Mouse (Mus musculus) kidney, embryonic 16.5 days (tissue): ENCODE results near the gene Lgals3bp. TPM values are rescaled to one million over a fixed set of nuclear protein-coding genes. Genes with fewer than 3 reads are reported as not detected.

ENCODE experiments used
- ATAC-seq: fragments of 200-750 bp; cut with Nextera tagmentation; 2 replicates; pipeline ENCODE4 v1.8.0; 2017; ENCODE audit warnings: moderate TSS enrichment; ENCODE audit not compliant: low FRiP score, low TSS enrichment
- H3K27ac ChIP-seq: fragments of 300-500 bp; sonication (generic); 2 replicates; pipeline ENCODE4 v1.5.1; 2014; ENCODE audit warnings: low read length
- H3K27me3 ChIP-seq: fragments of 300-500 bp; sonication (generic); 2 replicates; pipeline ENCODE4 v1.6.1; 2014; ENCODE audit warnings: low read length, control low read depth, mixed read lengths; ENCODE audit not compliant: insufficient read depth
- H3K36me3 ChIP-seq: fragments of 300-500 bp; sonication (generic); 2 replicates; pipeline ENCODE4 v1.6.1; 2014; ENCODE audit warnings: low read length, control low read depth, mixed read lengths; ENCODE audit not compliant: insufficient read depth
- H3K4me1 ChIP-seq: fragments of 300-500 bp; sonication (generic); 2 replicates; pipeline ENCODE4 v1.6.1; 2014; ENCODE audit warnings: low read length, control low read depth, mixed read lengths; ENCODE audit not compliant: insufficient read depth
- H3K4me2 ChIP-seq: fragments of 300-500 bp; sonication (generic); replicated peaks from 2 replicates; pipeline ENCODE4 v1.6.1; 2014; ENCODE audit warnings: low read depth, low read length
- H3K4me3 ChIP-seq: fragments of 300-500 bp; sonication (generic); 2 replicates; pipeline ENCODE4 v1.5.1; 2014; ENCODE audit warnings: mild to moderate bottlenecking, low read length
- H3K9ac ChIP-seq: fragments of 300-500 bp; sonication (generic); replicated peaks from 2 replicates; pipeline ENCODE4 v1.6.1; 2014; ENCODE audit warnings: low read length
- H3K9me3 ChIP-seq: fragments of 300-500 bp; sonication (generic); 2 replicates; pipeline ENCODE4 v1.6.1; 2016; ENCODE audit warnings: low read length, control low read depth
- WGBS: fragments of 180-500 bp; shearing (Covaris S2); extraction: QIAGEN DNeasy Blood & Tissue Kit; methylation state at CpG from one replicate; pipeline ENCODE4 v1.1.7; 2014; 5-methylcytosine and 5-hydroxymethylcytosine counted together
- polyA plus RNA-seq: library from polyadenylated mRNA; unstranded; fragments of >200 nt; fragmentation: Nextera tagmentation; extraction: Ambion mirVana; gene quantifications from 2 replicates; pipeline ENCODE4 v1.2.1, GENCODE M21; 2015

The Lgals3bp gene
- polyA plus RNA-seq, 1 experiment from 2014 or later: 14.9 TPM

DNA sequence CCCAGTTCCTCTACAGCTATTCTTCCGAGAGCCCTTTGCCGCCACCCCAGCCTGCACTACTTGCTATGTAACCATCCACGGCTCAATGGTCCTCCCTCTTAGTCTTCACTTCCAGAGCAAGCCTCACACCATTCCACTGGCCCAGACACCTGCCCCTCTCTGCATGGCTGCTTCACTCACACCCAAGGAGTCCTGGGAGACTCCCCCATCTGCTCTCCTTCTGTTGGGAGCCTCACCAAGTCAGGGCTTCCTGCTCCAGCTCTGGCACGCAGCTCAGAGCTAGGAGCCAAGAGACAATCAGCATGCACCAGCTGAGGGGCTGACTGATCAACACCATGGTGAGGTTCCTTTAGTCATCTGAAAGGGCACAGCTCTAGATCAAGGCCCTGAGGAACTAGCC, 11.2 kb upstream of the Lgals3bp start:
- Histone ChIP-seq H3K4me1 (peaks cover 61% of the 10 kb centered on the region), H3K9ac (no peak overlapping the region), H3K27me3 (no peaks in the 10 kb centered on the region), H3K36me3 (peaks cover 47% of the 10 kb centered on the region), H3K27ac (no peak overlapping the region), H3K9me3 (no peaks in the 10 kb centered on the region), H3K4me2 (no peak overlapping the region), H3K4me3 (no peak overlapping the region)
- 84% methylated on average over 4 of the region's 4 CpGs for WGBS
- ATAC-seq: no peak

GRCm38 (mm10) chr11:118412601-118413000, 10.7 kb upstream of the Lgals3bp start:
- Histone ChIP-seq H3K36me3 (peaks cover 51% of the 10 kb centered on the region), H3K4me2 (no peak overlapping the region), H3K27me3 (no peaks in the 10 kb centered on the region), H3K9ac (no peak overlapping the region), H3K27ac (no peak overlapping the region), H3K9me3 (no peaks in the 10 kb centered on the region), H3K4me3 (no peak overlapping the region), H3K4me1 (peaks cover 57% of the 10 kb centered on the region)
- WGBS: 75% methylated on average over 2 of the region's 2 CpGs
- no peak for ATAC-seq

- Histone ChIP-seq H3K4me3 (no peak overlapping the region), H3K4me2 (no peak overlapping the region), H3K27me3 (no peaks in the 10 kb centered on the region), H3K9me3 (no peaks in the 10 kb centered on the region), H3K36me3 (peaks cover 64% of the 10 kb centered on the region), H3K9ac (peak overlapping the region; percentile 22; the same call in 1 of the 2 replicates), H3K4me1 (peaks cover 48% of the 10 kb centered on the region), H3K27ac (peak overlapping the region; percentile 79)
- ATAC-seq: peak; percentile 69
- WGBS: 45% methylated on average over 8 of the region's 8 CpGs
Measured at GRCm38 (mm10) chr11:118411271-118411670, 9.4 kb upstream of the Lgals3bp start.

GRCm38 (mm10) chr11:118410479-118410878, 8.6 kb upstream of the Lgals3bp start:
- Histone ChIP-seq H3K9ac (no peak overlapping the region), H3K27ac (peak overlapping the region; percentile 45; the same call in 1 of the 2 replicates), H3K4me3 (no peak overlapping the region), H3K4me1 (peaks cover 45% of the 10 kb centered on the region), H3K27me3 (no peaks in the 10 kb centered on the region), H3K9me3 (no peaks in the 10 kb centered on the region), H3K4me2 (no peak overlapping the region), H3K36me3 (peaks cover 62% of the 10 kb centered on the region)
- no peak for ATAC-seq
- WGBS: 60% methylated on average over 10 of the region's 10 CpGs

DNA sequence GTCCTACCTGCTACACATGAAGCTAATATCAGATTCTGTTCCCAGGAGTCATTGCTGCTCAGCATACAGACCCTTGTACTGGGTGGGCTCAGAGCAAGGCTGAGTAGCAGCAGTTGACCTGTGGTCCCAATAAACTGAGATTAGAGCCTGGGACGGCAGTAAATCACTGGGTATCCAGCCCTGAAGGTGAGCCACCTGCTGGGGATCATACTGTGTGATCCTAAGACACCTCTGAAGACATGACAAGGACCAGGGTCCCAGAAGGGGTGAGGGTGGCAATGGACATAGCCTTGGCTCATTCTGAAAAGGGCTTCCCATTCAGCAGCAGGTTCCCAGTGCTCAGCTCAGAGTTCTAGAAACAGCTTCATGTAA, 8.2 kb upstream of the Lgals3bp start:
- no peak overlapping the region for H3K27ac ChIP-seq
- no peak overlapping the region for H3K4me2 ChIP-seq
- H3K9me3 ChIP-seq: no peaks in the 10 kb centered on the region
- H3K9ac ChIP-seq: no peak overlapping the region
- WGBS: 70% methylated on average over 1 of the region's 1 CpGs
- peaks cover 45% of the 10 kb centered on the region for H3K4me1 ChIP-seq
- H3K4me3 ChIP-seq: no peak overlapping the region
- no peak for ATAC-seq
- no peaks in the 10 kb centered on the region for H3K27me3 ChIP-seq
- H3K36me3 ChIP-seq: peaks cover 60% of the 10 kb centered on the region

DNA sequence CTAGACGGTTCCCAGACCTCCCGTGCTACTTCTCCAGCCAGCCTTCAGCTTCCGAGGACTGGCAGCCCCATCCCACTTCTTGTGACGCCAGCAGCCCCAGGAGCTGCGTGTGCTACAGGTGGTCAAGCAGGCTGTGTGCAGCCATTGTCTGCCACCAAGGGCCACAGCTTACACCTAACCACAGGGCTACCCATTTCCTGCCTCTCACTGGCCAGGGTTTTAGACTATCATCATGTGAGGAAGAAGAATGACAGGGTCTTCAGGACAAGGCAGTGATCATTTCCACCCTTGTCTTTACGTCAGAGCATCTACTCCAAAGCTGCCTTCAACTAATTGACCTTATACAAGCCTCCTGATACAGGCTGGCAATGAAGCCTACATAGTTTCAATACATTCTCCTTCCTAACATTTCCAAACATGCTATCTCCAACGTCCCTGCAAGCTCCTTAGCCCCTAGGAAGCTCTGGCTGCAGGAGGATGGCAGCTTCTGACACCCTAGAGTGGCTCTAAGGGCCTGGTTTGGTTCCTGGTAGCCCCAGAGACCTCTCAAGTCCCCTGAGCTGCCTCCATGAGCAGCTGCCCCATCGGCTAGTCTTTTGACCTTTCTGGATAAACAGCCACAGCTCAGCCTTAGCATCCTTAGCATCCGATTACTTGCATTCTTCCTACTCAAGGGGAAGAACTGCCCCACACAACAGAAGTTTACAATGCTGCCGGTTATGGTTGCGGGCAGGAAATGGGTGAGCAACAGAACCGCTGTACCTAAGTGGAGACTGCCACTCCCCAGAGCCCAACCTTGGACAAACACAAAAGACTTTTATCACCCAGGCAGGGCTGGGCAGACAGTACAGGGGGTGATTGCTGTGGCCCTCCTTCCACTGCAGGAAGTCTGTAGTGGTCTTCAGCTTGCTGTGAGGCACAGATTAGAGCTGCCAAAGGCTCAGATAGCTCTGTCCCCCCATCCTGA, 7.5 kb upstream of the Lgals3bp start:
- WGBS: 70% methylated on average over 12 of the region's 12 CpGs
- H3K4me3 ChIP-seq: no peak overlapping the region
- ATAC-seq: no peak
- no peak overlapping the region for H3K4me2 ChIP-seq
- no peak overlapping the region for H3K9ac ChIP-seq
- no peaks in the 10 kb centered on the region for H3K27me3 ChIP-seq
- H3K9me3 ChIP-seq: no peaks in the 10 kb centered on the region
- H3K27ac ChIP-seq: no peak overlapping the region
- H3K4me1 ChIP-seq: peaks cover 48% of the 10 kb centered on the region
- peaks cover 53% of the 10 kb centered on the region for H3K36me3 ChIP-seq

DNA sequence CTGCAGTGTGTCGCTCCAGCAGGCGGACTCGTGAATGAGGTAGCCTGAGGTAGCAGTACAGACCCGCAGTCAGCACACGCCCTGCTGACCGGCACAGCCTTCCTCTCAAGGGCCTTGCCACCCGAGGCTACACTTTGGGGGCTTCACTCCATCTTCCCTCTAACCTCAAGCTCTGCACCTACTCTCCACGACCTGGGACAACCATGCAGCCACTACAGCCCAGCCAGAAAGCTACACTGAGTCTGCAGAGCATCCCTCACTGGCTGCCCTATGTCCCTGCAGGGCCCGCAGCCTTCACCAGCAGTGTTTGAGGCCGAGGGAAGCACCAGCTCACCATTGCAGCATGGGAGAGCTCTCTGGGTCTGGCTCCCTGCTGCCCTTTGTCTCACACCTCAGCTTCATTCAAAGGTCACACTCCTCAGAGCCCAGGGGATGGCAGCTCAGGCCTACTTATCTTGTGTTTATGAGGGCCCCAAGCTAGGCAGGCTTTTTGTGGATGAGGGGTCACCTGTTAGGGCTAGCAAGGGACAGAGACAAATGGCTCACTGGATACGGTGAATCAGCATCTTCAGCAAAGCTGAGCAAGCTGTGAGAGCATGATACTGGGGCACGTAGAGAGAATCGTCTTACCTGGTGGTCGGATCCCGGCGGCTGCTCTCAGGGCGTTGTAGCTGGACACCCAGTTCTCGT, 6.3 kb upstream of the Lgals3bp start:
- Histone ChIP-seq H3K9ac (no peak overlapping the region), H3K27ac (no peak overlapping the region), H3K4me2 (no peak overlapping the region), H3K4me1 (peaks cover 47% of the 10 kb centered on the region), H3K4me3 (no peak overlapping the region), H3K36me3 (peaks cover 49% of the 10 kb centered on the region), H3K9me3 (no peaks in the 10 kb centered on the region), H3K27me3 (no peaks in the 10 kb centered on the region)
- WGBS: 81% methylated on average over 18 of the region's 18 CpGs
- no peak for ATAC-seq

DNA sequence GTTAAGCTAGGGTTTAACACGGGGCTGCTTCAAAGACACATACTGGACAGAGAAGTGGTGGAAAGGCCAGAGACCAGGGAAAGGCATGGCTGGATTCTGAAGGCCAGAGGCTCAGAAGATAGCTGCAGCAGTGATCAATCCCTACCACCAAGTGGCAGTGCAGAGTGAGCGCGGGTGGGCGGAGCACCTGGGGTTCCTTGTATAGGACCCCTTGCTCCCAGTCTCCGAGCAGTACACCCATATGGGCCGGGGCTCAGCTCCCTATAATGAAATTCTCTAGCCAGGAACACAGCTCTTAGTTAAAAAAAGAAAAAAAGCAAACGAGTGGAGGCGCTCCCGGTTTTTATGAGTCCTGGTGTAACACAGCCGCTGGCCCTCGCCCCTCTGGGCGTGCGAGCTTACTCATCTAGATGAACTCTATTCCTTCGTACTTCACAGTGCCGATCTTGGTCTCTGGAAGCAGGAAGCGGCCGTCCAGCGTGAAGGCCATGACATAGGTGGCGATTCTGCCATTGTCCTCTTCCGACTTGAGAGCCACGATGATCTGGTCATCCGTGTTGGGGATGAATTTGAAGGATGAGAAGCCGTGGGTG, 5.5 kb upstream of the Lgals3bp start:
- no peak overlapping the region for H3K27ac ChIP-seq
- no peaks in the 10 kb centered on the region for H3K27me3 ChIP-seq
- H3K4me1 ChIP-seq: peaks cover 40% of the 10 kb centered on the region
- H3K9ac ChIP-seq: no peak overlapping the region
- H3K36me3 ChIP-seq: peaks cover 45% of the 10 kb centered on the region
- H3K4me3 ChIP-seq: no peak overlapping the region
- no peak overlapping the region for H3K4me2 ChIP-seq
- H3K9me3 ChIP-seq: no peaks in the 10 kb centered on the region
- 83% methylated on average over 23 of the region's 23 CpGs for WGBS
- ATAC-seq: no peak

DNA sequence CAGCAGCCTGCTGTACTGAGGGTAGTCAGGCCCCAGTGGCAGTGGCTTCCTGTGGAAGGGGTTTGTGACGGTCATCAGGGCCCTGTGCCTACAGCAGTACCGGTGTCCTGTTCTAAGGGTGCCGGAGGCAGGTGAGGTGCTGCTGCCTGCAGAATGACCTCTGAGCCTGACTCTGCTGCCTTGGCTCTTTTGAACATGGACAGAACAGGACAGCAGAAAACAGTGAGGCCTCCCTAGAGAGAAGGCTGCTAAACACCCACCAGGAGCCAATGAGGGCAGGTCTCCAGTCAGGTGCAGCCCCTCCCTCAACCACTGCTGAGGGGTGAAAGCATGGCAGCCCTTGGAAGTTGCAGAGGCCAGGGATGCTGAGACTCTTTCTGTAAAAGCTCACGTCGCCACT, 4.6 kb upstream of the Lgals3bp start:
- H3K9me3 ChIP-seq: no peaks in the 10 kb centered on the region
- H3K36me3 ChIP-seq: peaks cover 45% of the 10 kb centered on the region
- peaks cover 40% of the 10 kb centered on the region for H3K4me1 ChIP-seq
- H3K4me2 ChIP-seq: no peak overlapping the region
- no peak for ATAC-seq
- no peak overlapping the region for H3K9ac ChIP-seq
- no peaks in the 10 kb centered on the region for H3K27me3 ChIP-seq
- peak overlapping the region; percentile 14; the same call in 1 of the 2 replicates for H3K27ac ChIP-seq
- 80% methylated on average over 5 of the region's 5 CpGs for WGBS
- H3K4me3 ChIP-seq: no peak overlapping the region
